Mouse (Mus musculus) E14TG2a.4 (cell line): ENCODE results near the gene Sar1a.

Experiments
- CTCF ChIP-seq: conservative IDR thresholded peaks from 2 replicates; pipeline ENCODE4 v1.5.1; 2014; ENCODE audit warnings: low read length
- POU5F1 ChIP-seq: IDR thresholded peaks from 2 replicates; pipeline ENCODE4 v1.6.1; 2014; ENCODE audit warnings: low read length, borderline replicate concordance

- TF ChIP-seq CTCF (no peak), POU5F1 (no peak)
These were observed 18.2 kb upstream of the Sar1a start for GRCm38 (mm10) chr10:61661887-61662286.
